Mouse (Mus musculus): ENCODE measurements around the gene Atp1b2. TPM values are rescaled to one million over a fixed set of nuclear protein-coding genes. Genes with fewer than 3 reads are reported as not detected.

Atp1b2 gene
- total and polyA plus RNA-seq, 3 experiments, result 0.09 TPM; not detected in 2

GRCm38 (mm10) chr11:69551310-69551709 lies 54.4 kb downstream of the Atp1b2 start:
- Histone ChIP-seq H3K36me3 (replicated peaks in 1 of 2; ENCODE audit: control insufficient read depth in 1 of 2, insufficient read depth in 1 of 2, low read length in 1 of 2) (peaks cover 0 to 29% of the 10 kb centered on the region in 2 experiments), H3K79me2 (replicated peaks; ENCODE audit: control insufficient read depth, extremely low read depth, insufficient read depth, poor library complexity, severe bottlenecking) (no peaks in the 10 kb centered on the region), H3K27ac (ENCODE audit: insufficient read depth, low read depth) (no peak overlapping the region), H3K9me3 (replicated peaks; ENCODE audit: low read length) (no peaks in the 10 kb centered on the region), H3K4me1 (ENCODE audit: control insufficient read depth in 1 of 2, insufficient read depth in 2 of 2) (peaks cover 6 to 14% of the 10 kb centered on the region in 2 experiments), H3K4me3 (replicated peaks in 1 of 3; ENCODE audit: low read depth in 2 of 3, low read length in 2 of 3, poor library complexity in 1 of 3) (no peak overlapping the region), H3K9ac (ENCODE audit: insufficient read depth, low read depth) (no peak overlapping the region), H3K27me3 (replicated peaks) (peaks cover 36% of the 10 kb centered on the region), H3K4me2 (ENCODE audit: insufficient read depth, low read depth, poor library complexity, severe bottlenecking) (no peak overlapping the region)
- in situ Hi-C loops (cut with MboI; ENCODE audit: low pct_ligation_motif_present, low pct_unique_long_range_greater_than_20kb, low sequenced_read_pairs) (no loop called here), dilution Hi-C loops (cut with MboI; ENCODE audit: extremely low pct_ligation_motif_present, extremely low pct_unique_long_range_greater_than_20kb, low sequenced_read_pairs) (no loop called here)
- no peak for TF ChIP-seq ZNF384 (IDR thresholded peaks at IDR 0.05; ENCODE audit: low read depth, low read length)
- no peak for TF ChIP-seq GABPA (IDR thresholded peaks at IDR 0.05; ENCODE audit: insufficient replicate concordance, low read depth, low read length)
- TF ChIP-seq KAT2A (IDR thresholded peaks at IDR 0.05; ENCODE audit: insufficient replicate concordance, low read length), result no peak
- TF ChIP-seq SIN3A (IDR thresholded peaks at IDR 0.05; ENCODE audit: low read length), result no peak
- TF ChIP-seq USF1 (IDR thresholded peaks at IDR 0.05; ENCODE audit: low read depth, low read length), result no peak
- no peak for TF ChIP-seq IRF4 (IDR thresholded peaks at IDR 0.05; ENCODE audit: low read depth, low read length)
- TF ChIP-seq MEF2A (IDR thresholded peaks at IDR 0.05; ENCODE audit: borderline replicate concordance, low read depth, low read length), result no peak
- no peak for TF ChIP-seq BHLHE40 (IDR thresholded peaks at IDR 0.05; ENCODE audit: low read depth, low read length)
- TF ChIP-seq TCF12 (IDR thresholded peaks at IDR 0.05; ENCODE audit: low read depth, low read length), result no peak
- no peak for TF ChIP-seq EP300 (IDR thresholded peaks at IDR 0.05; ENCODE audit: low read length)
- TF ChIP-seq CHD2 (IDR thresholded peaks at IDR 0.05; ENCODE audit: low read length), result no peak
- no peak for TF ChIP-seq MXI1 (IDR thresholded peaks at IDR 0.05; ENCODE audit: low read depth, low read length)
- no peak for TF ChIP-seq ZMIZ1 (IDR thresholded peaks at IDR 0.05; ENCODE audit: low read depth, low read length)
- TF ChIP-seq CTCF (conservative IDR thresholded peaks at IDR 0.05 in 1 of 2, IDR thresholded peaks at IDR 0.05 in 1 of 2; ENCODE audit: low read depth in 2 of 2, low read length in 2 of 2), result no peak
- no peak for DNase-seq (ENCODE audit: extremely low read depth)

Other genes starting within 250 kb of the Atp1b2 start
Only the 20 nearest of the 32 such genes appear.
- 2.9 and 5.7 TPM in 2 replicates for gene Kdm6b, start 192.3 kb downstream of the Atp1b2 start, total RNA-seq (2012; rRNA removed)
- gene Kdm6b, start 192.3 kb downstream of the Atp1b2 start, total RNA-seq (2014; rRNA removed), result 0.36 and 0.66 TPM in 2 replicates
- gene Kdm6b, start 192.3 kb downstream of the Atp1b2 start, polyA plus RNA-seq (2012; ENCODE audit: insufficient read length, low read depth), result 6.0 and 7.2 TPM in 2 replicates
- under 0.01 TPM in 1 of 2 replicates, not detected in the other for gene Dnah2, start 56.8 kb downstream of the Atp1b2 start, total RNA-seq (2012; rRNA removed)
- gene Dnah2, start 56.8 kb downstream of the Atp1b2 start, total RNA-seq (2014; rRNA removed), result not detected in 2 replicates
- gene Dnah2, start 56.8 kb downstream of the Atp1b2 start, polyA plus RNA-seq (2012; ENCODE audit: insufficient read length, low read depth), result 0.03 and 0.04 TPM in 2 replicates
- gene Efnb3, start 45.7 kb downstream of the Atp1b2 start, total RNA-seq (2012; rRNA removed), result 1.1 and 1.3 TPM in 2 replicates
- 0.56 and 1.0 TPM in 2 replicates for gene Efnb3, start 45.7 kb downstream of the Atp1b2 start, total RNA-seq (2014; rRNA removed)
- gene Efnb3, start 45.7 kb downstream of the Atp1b2 start, polyA plus RNA-seq (2012; ENCODE audit: insufficient read length, low read depth), result 2.7 and 2.8 TPM in 2 replicates
- gene Wrap53, start 25.7 kb downstream of the Atp1b2 start, total RNA-seq (2012; rRNA removed), result 34.2 and 40.8 TPM in 2 replicates
- 25.4 and 26.4 TPM in 2 replicates for gene Wrap53, start 25.7 kb downstream of the Atp1b2 start, total RNA-seq (2014; rRNA removed)
- 35.3 and 36.0 TPM in 2 replicates for gene Wrap53, start 25.7 kb downstream of the Atp1b2 start, polyA plus RNA-seq (2012; ENCODE audit: insufficient read length, low read depth)
- gene Trp53, start 25.6 kb downstream of the Atp1b2 start, total RNA-seq (2012; rRNA removed), result 104 and 107 TPM in 2 replicates
- 15.7 and 24.9 TPM in 2 replicates for gene Trp53, start 25.6 kb downstream of the Atp1b2 start, total RNA-seq (2014; rRNA removed)
- gene Trp53, start 25.6 kb downstream of the Atp1b2 start, polyA plus RNA-seq (2012; ENCODE audit: insufficient read length, low read depth), result 309 and 372 TPM in 2 replicates
- gene Shbg, start 12.0 kb upstream of the Atp1b2 start, total RNA-seq (2012; rRNA removed), result not detected in 2 replicates
- not detected in 2 replicates for gene Shbg, start 12.0 kb upstream of the Atp1b2 start, total RNA-seq (2014; rRNA removed)
- not detected in 2 replicates for gene Shbg, start 12.0 kb upstream of the Atp1b2 start, polyA plus RNA-seq (2012; ENCODE audit: insufficient read length, low read depth)
- 0.38 TPM in 1 of 2 replicates, not detected in the other for gene Sat2, start 16.1 kb upstream of the Atp1b2 start, total RNA-seq (2012; rRNA removed)
- not detected in 2 replicates for gene Sat2, start 16.1 kb upstream of the Atp1b2 start, total RNA-seq (2014; rRNA removed)
- not detected in 2 replicates for gene Sat2, start 16.1 kb upstream of the Atp1b2 start, polyA plus RNA-seq (2012; ENCODE audit: insufficient read length, low read depth)
- 96.4 and 104 TPM in 2 replicates for gene Fxr2, start 27.0 kb upstream of the Atp1b2 start, total RNA-seq (2012; rRNA removed)
- gene Fxr2, start 27.0 kb upstream of the Atp1b2 start, total RNA-seq (2014; rRNA removed), result 83.3 and 101 TPM in 2 replicates
- gene Fxr2, start 27.0 kb upstream of the Atp1b2 start, polyA plus RNA-seq (2012; ENCODE audit: insufficient read length, low read depth), result 90.5 and 103 TPM in 2 replicates
- gene Sox15, start 49.4 kb upstream of the Atp1b2 start, total RNA-seq (2012; rRNA removed), result 0.17 and 0.34 TPM in 2 replicates
- not detected in 2 replicates for gene Sox15, start 49.4 kb upstream of the Atp1b2 start, total RNA-seq (2014; rRNA removed)
- 0.48 and 0.54 TPM in 2 replicates for gene Sox15, start 49.4 kb upstream of the Atp1b2 start, polyA plus RNA-seq (2012; ENCODE audit: insufficient read length, low read depth)
- 110 and 150 TPM in 2 replicates for gene Mpdu1, start 56.7 kb upstream of the Atp1b2 start, total RNA-seq (2012; rRNA removed)
- gene Mpdu1, start 56.7 kb upstream of the Atp1b2 start, total RNA-seq (2014; rRNA removed), result 175 and 210 TPM in 2 replicates
- gene Mpdu1, start 56.7 kb upstream of the Atp1b2 start, polyA plus RNA-seq (2012; ENCODE audit: insufficient read length, low read depth), result 185 and 210 TPM in 2 replicates
- 74.8 and 82.2 TPM in 2 replicates for gene Cd68, start 60.2 kb upstream of the Atp1b2 start, total RNA-seq (2012; rRNA removed)
- 122 TPM in 2 replicates for gene Cd68, start 60.2 kb upstream of the Atp1b2 start, total RNA-seq (2014; rRNA removed)
- gene Cd68, start 60.2 kb upstream of the Atp1b2 start, polyA plus RNA-seq (2012; ENCODE audit: insufficient read length, low read depth), result 235 and 343 TPM in 2 replicates
- 1,622 and 2,071 TPM in 2 replicates for gene Eif4a1, start 66.5 kb upstream of the Atp1b2 start, total RNA-seq (2012; rRNA removed)
- gene Eif4a1, start 66.5 kb upstream of the Atp1b2 start, total RNA-seq (2014; rRNA removed), result 2,161 and 2,200 TPM in 2 replicates
- 1,500 and 1,728 TPM in 2 replicates for gene Eif4a1, start 66.5 kb upstream of the Atp1b2 start, polyA plus RNA-seq (2012; ENCODE audit: insufficient read length, low read depth)
- gene Senp3, start 76.1 kb upstream of the Atp1b2 start, total RNA-seq (2012; rRNA removed), result 116 and 157 TPM in 2 replicates
- 256 TPM in 2 replicates for gene Senp3, start 76.1 kb upstream of the Atp1b2 start, total RNA-seq (2014; rRNA removed)
- gene Senp3, start 76.1 kb upstream of the Atp1b2 start, polyA plus RNA-seq (2012; ENCODE audit: insufficient read length, low read depth), result 303 and 317 TPM in 2 replicates
- gene Tnfsf13, start 79.8 kb upstream of the Atp1b2 start, total RNA-seq (2012; rRNA removed), result 0.08 and 0.21 TPM in 2 replicates
- gene Tnfsf13, start 79.8 kb upstream of the Atp1b2 start, total RNA-seq (2014; rRNA removed), result 0.32 and 0.35 TPM in 2 replicates
- gene Tnfsf13, start 79.8 kb upstream of the Atp1b2 start, polyA plus RNA-seq (2012; ENCODE audit: insufficient read length, low read depth), result 0.63 and 1.0 TPM in 2 replicates
- gene Tnfsf12, start 89.9 kb upstream of the Atp1b2 start, total RNA-seq (2012; rRNA removed), result not detected in 2 replicates
- not detected in 2 replicates for gene Tnfsf12, start 89.9 kb upstream of the Atp1b2 start, total RNA-seq (2014; rRNA removed)
- 0.26 TPM in 1 of 2 replicates, not detected in the other for gene Tnfsf12, start 89.9 kb upstream of the Atp1b2 start, polyA plus RNA-seq (2012; ENCODE audit: insufficient read length, low read depth)
- 0.08 TPM in 2 replicates for gene Tnfsfm13, start 90.2 kb upstream of the Atp1b2 start, total RNA-seq (2012; rRNA removed)
- not detected in 2 replicates for gene Tnfsfm13, start 90.2 kb upstream of the Atp1b2 start, total RNA-seq (2014; rRNA removed)
- gene Tnfsfm13, start 90.2 kb upstream of the Atp1b2 start, polyA plus RNA-seq (2012; ENCODE audit: insufficient read length, low read depth), result 0.25 TPM in 1 of 2 replicates, not detected in the other
- 44.5 and 45.0 TPM in 2 replicates for gene Polr2a, start 152.7 kb upstream of the Atp1b2 start, total RNA-seq (2012; rRNA removed)
- 10.3 and 14.8 TPM in 2 replicates for gene Polr2a, start 152.7 kb upstream of the Atp1b2 start, total RNA-seq (2014; rRNA removed)
- gene Polr2a, start 152.7 kb upstream of the Atp1b2 start, polyA plus RNA-seq (2012; ENCODE audit: insufficient read length, low read depth), result 137 and 162 TPM in 2 replicates
- gene Slc35g3, start 156.0 kb upstream of the Atp1b2 start, total RNA-seq (2012; rRNA removed), result not detected in 2 replicates
- not detected in 2 replicates for gene Slc35g3, start 156.0 kb upstream of the Atp1b2 start, total RNA-seq (2014; rRNA removed)
- not detected in 2 replicates for gene Slc35g3, start 156.0 kb upstream of the Atp1b2 start, polyA plus RNA-seq (2012; ENCODE audit: insufficient read length, low read depth)
- gene Zbtb4, start 160.0 kb upstream of the Atp1b2 start, total RNA-seq (2012; rRNA removed), result 3.4 TPM in 2 replicates
- gene Zbtb4, start 160.0 kb upstream of the Atp1b2 start, total RNA-seq (2014; rRNA removed), result 0.75 and 0.77 TPM in 2 replicates
- gene Zbtb4, start 160.0 kb upstream of the Atp1b2 start, polyA plus RNA-seq (2012; ENCODE audit: insufficient read length, low read depth), result 2.3 and 3.0 TPM in 2 replicates
- 2.1 and 2.2 TPM in 2 replicates for gene Chrnb1, start 190.0 kb upstream of the Atp1b2 start, total RNA-seq (2012; rRNA removed)
- 1.9 TPM in 2 replicates for gene Chrnb1, start 190.0 kb upstream of the Atp1b2 start, total RNA-seq (2014; rRNA removed)
- 5.9 and 6.6 TPM in 2 replicates for gene Chrnb1, start 190.0 kb upstream of the Atp1b2 start, polyA plus RNA-seq (2012; ENCODE audit: insufficient read length, low read depth)

All from CH12.LX (cell line).